Mouse (Mus musculus): ENCODE results near the gene Nacad. TPM values are rescaled to one million over a fixed set of nuclear protein-coding genes. Genes with fewer than 3 reads are reported as not detected.

The Nacad gene
- polyA plus RNA-seq (2012; rRNA removed; ENCODE audit: low replicate concordance), result 1.3 and 1.4 TPM in 2 replicates

DNA sequence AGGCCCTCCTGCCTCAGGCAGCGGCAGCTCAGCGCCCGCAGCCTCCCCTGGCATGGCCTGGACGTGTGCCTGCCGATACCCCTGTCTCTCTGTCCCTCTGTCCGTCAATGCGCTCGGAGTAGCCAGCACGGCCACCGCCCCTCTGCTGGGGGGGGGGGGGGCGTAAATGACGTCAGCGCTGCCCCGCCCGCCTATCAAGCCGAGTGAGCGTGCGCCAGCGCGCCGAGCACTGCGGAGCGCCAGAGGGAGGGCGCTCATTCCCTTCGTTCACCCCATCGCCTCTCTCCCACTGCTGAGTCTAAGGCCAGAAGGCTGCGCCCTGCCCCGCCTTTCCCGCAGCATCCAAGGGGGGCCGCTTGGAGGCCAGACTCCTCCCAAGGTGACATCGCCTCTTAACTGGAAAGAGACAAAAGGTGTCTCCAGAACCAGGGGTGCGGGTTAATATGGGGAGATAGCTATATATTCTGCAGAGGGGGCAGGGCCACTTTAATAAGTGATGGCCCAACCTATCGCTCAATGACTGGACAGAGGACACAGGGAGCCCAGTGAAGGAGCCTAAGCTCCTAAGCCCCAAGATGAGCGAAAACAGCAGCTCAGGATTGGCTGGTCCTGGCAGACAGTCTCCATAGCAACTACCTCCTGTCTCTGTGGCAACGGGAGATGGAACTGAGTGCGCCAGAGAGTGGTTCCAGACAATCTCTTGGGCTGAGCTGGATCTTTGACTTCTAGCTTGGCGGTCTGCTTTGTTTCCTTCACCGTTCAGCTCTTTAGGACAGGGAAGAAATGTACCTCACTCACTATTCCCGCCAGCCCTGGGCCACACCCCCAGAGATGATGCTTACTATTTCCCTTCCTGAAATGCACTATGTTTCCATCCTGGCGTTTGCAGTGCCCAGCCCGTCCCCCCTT lies at the start of gene Nacad:
TSS of gene Nacad (minus strand) at position 563 of the 909 bp plus-strand sequence.

DNA sequence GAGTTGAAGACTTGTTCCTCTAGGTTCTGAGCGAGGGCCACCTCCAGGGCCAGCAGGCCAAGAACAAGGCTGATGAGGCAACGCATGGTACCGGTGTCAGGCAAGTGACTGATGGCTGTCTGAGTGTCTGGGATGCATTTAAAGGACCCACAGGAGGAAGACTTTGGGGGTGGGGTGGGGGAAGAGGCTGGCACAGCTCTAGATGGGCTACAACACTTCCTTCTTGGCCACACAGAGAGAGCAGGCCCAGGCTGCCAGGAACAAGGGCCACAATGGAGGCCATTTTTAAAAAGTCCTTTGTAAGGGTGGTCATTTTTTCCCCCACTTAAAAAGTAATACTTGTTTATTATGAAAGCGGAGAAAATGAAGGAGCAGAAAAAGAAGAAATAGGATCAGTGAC lies 32.7 kb upstream of the Nacad start, which contains the start of gene Wap:
TSS of gene Wap (minus strand) at position 101 of the 400 bp plus-strand sequence.

DNA sequence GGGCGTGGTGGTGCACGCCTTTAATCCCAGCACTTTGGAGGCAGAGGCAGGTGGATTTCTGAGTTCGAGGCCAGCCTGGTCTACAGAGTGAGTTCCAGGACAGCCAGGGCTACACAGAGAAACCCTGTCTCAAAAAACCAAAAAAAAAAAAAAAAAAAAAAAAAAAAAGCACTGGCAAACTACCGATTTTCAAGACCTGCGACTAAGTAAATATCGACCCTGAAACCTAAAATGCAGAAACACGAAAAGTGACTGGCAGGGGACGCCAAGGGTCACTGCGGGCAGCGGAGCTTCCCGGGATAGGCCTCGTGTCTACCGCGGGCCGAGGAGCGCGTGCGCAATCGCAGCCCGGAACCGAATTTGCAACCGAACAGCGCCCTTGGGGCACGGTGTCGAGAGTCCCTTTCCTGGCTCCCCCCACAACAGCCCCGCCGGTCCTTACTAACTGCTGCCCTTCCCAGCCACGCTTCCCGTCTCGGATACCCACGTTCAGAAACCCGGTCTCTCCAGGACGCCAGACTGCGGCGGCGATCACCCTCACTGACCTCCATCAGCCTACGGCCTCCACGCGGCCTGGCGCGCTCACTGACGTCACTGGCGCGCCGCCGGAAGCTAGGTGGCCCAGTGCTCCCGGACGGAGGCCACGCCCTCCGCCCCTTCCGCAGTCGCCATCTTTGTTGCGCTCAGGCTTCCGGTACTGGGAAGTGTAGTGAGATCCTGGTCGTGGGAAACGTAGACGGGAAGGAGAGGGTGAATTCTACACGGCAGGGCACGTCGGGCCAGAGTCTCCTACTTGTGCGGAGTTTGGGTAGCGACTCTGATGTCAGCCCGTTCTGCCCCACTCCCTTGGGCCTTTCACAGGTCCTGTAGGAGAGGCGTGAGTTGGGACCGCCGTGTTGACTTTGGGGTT lies 19.9 kb upstream of the Nacad start, which contains the start of gene Tbrg4:
TSS of gene Tbrg4 (minus strand) at position 590 of the 910 bp plus-strand sequence.

Other genes starting within 250 kb of the Nacad start
- 43.9 and 108 TPM in 2 replicates for gene Zmiz2, start 217.0 kb downstream of the Nacad start, polyA plus RNA-seq (2012; rRNA removed; ENCODE audit: low replicate concordance)
- gene Ppia, start 190.6 kb downstream of the Nacad start, polyA plus RNA-seq (2012; rRNA removed; ENCODE audit: low replicate concordance), result 473 and 983 TPM in 2 replicates
- gene H2afv, start 161.6 kb downstream of the Nacad start, polyA plus RNA-seq (2012; rRNA removed; ENCODE audit: low replicate concordance), result 26.2 and 31.1 TPM in 2 replicates
- gene Purb, start 130.1 kb downstream of the Nacad start, polyA plus RNA-seq (2012; rRNA removed; ENCODE audit: low replicate concordance), result 7.5 and 11.6 TPM in 2 replicates
- 76.2 and 117 TPM in 2 replicates for gene Myo1g, start 85.1 kb downstream of the Nacad start, polyA plus RNA-seq (2012; rRNA removed; ENCODE audit: low replicate concordance)
- 151 and 167 TPM in 2 replicates for gene Ccm2, start 59.2 kb downstream of the Nacad start, polyA plus RNA-seq (2012; rRNA removed; ENCODE audit: low replicate concordance)
- gene Tbrg4, start 20.0 kb upstream of the Nacad start, polyA plus RNA-seq (2012; rRNA removed; ENCODE audit: low replicate concordance), result 103 and 119 TPM in 2 replicates
- not detected in 2 replicates for gene Wap, start 32.6 kb upstream of the Nacad start, polyA plus RNA-seq (2012; rRNA removed; ENCODE audit: low replicate concordance)
- 2.8 and 4.1 TPM in 2 replicates for gene Ramp3, start 52.5 kb upstream of the Nacad start, polyA plus RNA-seq (2012; rRNA removed; ENCODE audit: low replicate concordance)
- not detected in 2 replicates for gene Gm11983, start 231.6 kb upstream of the Nacad start, polyA plus RNA-seq (2012; rRNA removed; ENCODE audit: low replicate concordance)